Mouse (Mus musculus) stomach, postnatal 0 days (tissue): ENCODE data around the gene Pip4k2c. TPM values are rescaled to one million over a fixed set of nuclear protein-coding genes. Genes with fewer than 3 reads are reported as not detected.

Source experiments
- ATAC-seq: fragments of 200-750 bp; cut with Nextera tagmentation; 2 replicates; pipeline ENCODE4 v1.8.0; 2017; ENCODE audit not compliant: low FRiP score, low TSS enrichment
- DNase-seq: peaks from one replicate; pipeline ENCODE4 v3.0.0-alpha.2; 2016; ENCODE audit warnings: low spot score
- H3K27ac ChIP-seq: fragments of 300-500 bp; sonication (generic); replicated peaks from 2 replicates; pipeline ENCODE4 v1.5.1; 2014; ENCODE audit warnings: mild to moderate bottlenecking, control low read depth
- H3K27me3 ChIP-seq: fragments of 300-500 bp; sonication (generic); 2 replicates; pipeline ENCODE4 v1.6.1; 2014; ENCODE audit warnings: low read length; ENCODE audit not compliant: control insufficient read depth, insufficient read depth
- H3K36me3 ChIP-seq: fragments of 300-500 bp; sonication (generic); 2 replicates; pipeline ENCODE4 v1.6.1; 2014; ENCODE audit warnings: low read length, mixed read lengths; ENCODE audit not compliant: control insufficient read depth, insufficient read depth
- H3K4me1 ChIP-seq: fragments of 300-500 bp; sonication (generic); replicated peaks from 2 replicates; pipeline ENCODE4 v1.6.1; 2014; ENCODE audit warnings: antibody characterized with exemption; ENCODE audit not compliant: control insufficient read depth, insufficient read depth
- H3K4me2 ChIP-seq: fragments of 300-500 bp; sonication (generic); replicated peaks from 2 replicates; pipeline ENCODE4 v1.6.1; 2014; ENCODE audit warnings: low read depth, mild to moderate bottlenecking, control low read depth, moderate library complexity
- H3K4me3 ChIP-seq: fragments of 300-500 bp; sonication (generic); 2 replicates; pipeline ENCODE4 v1.5.1; 2014; ENCODE audit warnings: low read depth, low read length, control low read depth
- H3K9ac ChIP-seq: fragments of 300-500 bp; sonication (generic); 2 replicates; pipeline ENCODE4 v1.6.1; 2014; ENCODE audit warnings: mild to moderate bottlenecking, low read length, control low read depth, mixed read lengths
- H3K9me3 ChIP-seq: fragments of 300-500 bp; sonication (generic); 2 replicates; pipeline ENCODE4 v1.6.1; 2016; ENCODE audit warnings: low read length; ENCODE audit not compliant: control insufficient read depth
- CTCF ChIP-seq: IDR thresholded peaks from 2 replicates; pipeline ENCODE4 v1.5.1; 2016; ENCODE audit warnings: antibody characterized with exemption, low read depth, mild to moderate bottlenecking, moderate library complexity
- EP300 ChIP-seq: optimal IDR thresholded peaks from 2 replicates; pipeline ENCODE3; 2016; ENCODE audit warnings: antibody characterized with exemption
- WGBS: fragments of 180-500 bp; shearing (Covaris S2); extraction: QIAGEN DNeasy Blood & Tissue Kit; methylation state at CpG from one replicate; pipeline ENCODE4 v1.1.7; 2014; 5-methylcytosine and 5-hydroxymethylcytosine counted together
- polyA plus RNA-seq: library from polyadenylated mRNA; unstranded; fragments of >200 nt; fragmentation: Nextera tagmentation; extraction: Ambion mirVana; gene quantifications from 2 replicates; pipeline ENCODE4 v1.2.1, GENCODE M21; 2015

Gene Pip4k2c
- polyA plus RNA-seq, 1 experiment from 2014 or later, result 23.2 TPM

DNA sequence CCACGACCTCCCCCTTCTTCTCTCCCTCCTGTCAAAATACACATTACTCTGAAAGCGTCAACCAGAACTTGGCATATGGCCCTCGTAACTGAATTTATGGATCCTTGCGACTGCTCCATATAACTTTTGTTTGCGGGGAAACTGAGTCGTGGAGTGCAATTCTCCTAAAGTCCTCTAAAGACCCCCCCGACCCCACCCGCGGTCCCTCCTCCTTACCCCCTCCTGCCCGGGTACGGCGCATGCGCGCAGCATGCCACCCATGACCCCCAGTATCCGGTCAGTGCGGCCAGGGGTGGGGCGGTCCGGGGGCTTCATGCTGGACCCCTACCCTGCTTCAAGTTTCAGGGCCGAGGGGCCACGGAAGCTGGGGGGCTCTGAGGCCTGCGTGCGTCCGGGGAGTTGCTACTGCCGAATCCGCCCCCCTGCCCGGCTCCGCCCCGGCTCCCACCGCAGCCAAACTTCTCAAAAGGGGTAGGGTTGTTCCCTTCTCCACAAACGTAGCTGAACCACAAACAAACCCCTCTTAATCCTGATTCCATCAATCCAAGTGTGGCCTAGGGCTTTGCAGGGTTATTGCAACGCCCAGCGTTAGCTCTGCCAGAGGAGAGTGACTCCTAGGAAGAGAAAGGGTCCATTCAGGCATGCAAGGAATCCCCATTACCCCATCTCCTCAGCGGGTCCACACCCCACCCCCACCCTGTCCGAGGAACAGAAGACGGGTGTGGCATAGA, 21.6 kb downstream of the Pip4k2c start, which contains the start of gene Arhgef25:
Gene Arhgef25, minus strand, starts transcription at position 433 of the 731 bp plus-strand sequence.
- H3K4me1 ChIP-seq, result no peaks in the 10 kb centered on the region; the same call in 1 of the 2 replicates
- no peaks in the 10 kb centered on the region for H3K27me3 ChIP-seq
- H3K9ac ChIP-seq, result peak within 1 kb of the TSS; percentile 75
- H3K36me3 ChIP-seq, result peaks cover 2% of the 10 kb centered on the region; the same call in 1 of the 2 replicates
- peak within 1 kb of the TSS; percentile 88 for H3K4me2 ChIP-seq
- peak within 1 kb of the TSS; percentile 59 for H3K4me3 ChIP-seq
- ATAC-seq, result peak; percentile 51
- WGBS, result 4% methylated on average over 31 of the region's 35 CpGs
- peak; percentile 43 for DNase-seq
- peak within 1 kb of the TSS; percentile 93 for H3K27ac ChIP-seq
- H3K9me3 ChIP-seq, result no peaks in the 10 kb centered on the region
- TF ChIP-seq CTCF (no peak), EP300 (no peak)

DNA sequence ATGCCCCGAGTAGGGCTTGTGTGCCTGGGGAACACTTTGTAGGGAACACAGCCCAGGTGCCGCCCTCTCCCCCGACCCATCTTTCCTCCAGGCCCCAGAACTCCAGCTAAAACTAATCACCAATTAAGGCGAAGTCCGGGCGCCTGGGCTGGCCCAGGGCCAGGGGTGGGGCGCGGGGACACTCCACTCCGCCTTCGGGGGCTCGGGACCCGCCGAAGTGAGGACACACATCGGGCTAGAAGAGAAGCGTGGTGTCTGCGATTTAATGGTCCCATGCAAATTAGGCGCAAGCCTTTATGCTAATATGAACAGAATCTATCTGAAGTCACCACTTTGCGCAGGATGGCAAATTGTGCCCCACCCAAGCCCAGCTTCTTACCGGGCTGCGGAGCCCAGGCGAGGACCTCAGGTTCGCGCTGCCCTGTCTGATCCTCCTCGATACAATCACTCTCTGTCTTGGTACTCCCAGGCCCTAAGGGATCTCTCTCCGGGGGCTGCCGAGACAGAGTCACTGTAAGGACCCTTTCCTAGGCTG, 22.2 kb downstream of the Pip4k2c start:
- Histone ChIP-seq H3K9me3 (no peaks in the 10 kb centered on the region), H3K4me3 (peak overlapping the region; percentile 59), H3K36me3 (peaks cover 2% of the 10 kb centered on the region; the same call in 1 of the 2 replicates), H3K9ac (peak overlapping the region; percentile 75), H3K27ac (peak overlapping the region; percentile 93), H3K4me1 (no peaks in the 10 kb centered on the region; the same call in 1 of the 2 replicates), H3K27me3 (no peaks in the 10 kb centered on the region), H3K4me2 (peak overlapping the region; percentile 88)
- WGBS, result under 1% methylated on average over 26 of the region's 26 CpGs
- ATAC-seq, result no peak; the same call in 1 of the 2 replicates
- no peak for DNase-seq
- TF ChIP-seq CTCF (no peak), EP300 (no peak)

DNA sequence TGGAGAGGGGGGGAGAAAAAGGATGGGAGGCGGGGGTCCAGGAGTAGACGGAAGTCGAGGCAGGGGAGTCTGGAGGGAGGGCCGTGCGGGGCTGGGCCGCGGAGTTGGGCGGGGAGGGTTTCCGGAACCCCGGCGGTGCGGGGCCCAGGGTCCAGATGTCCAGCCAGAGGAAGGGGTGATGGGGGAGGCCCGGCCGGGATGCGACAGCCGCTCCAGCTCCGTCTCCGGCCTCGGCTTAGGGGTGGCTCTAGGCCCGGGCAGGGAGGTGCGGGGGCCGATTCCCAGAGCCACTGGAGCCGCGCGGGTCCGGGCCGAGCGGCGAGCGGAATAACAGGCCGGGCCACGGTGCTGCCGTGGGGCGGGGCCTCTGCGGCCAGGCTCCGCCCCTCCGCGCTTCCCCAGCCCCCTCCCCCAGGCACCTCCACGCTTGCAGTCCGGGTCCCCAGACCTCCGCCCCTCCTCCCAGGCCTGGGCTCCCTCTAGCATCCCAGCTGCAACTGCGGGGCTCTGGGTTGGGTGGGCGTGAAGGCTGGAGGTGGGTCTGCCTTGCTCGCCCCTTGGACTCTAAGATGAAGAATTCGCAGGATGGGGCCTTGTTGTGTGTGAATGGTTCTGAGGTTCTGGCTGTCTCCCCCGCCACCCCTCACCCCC, 22.8 kb downstream of the Pip4k2c start:
- ATAC-seq, result peak; percentile 68
- under 1% methylated on average over 26 of the region's 46 CpGs for WGBS
- no peaks in the 10 kb centered on the region for H3K27me3 ChIP-seq
- no peaks in the 10 kb centered on the region for H3K9me3 ChIP-seq
- DNase-seq, result peak; percentile 50
- no peaks in the 10 kb centered on the region; the same call in 1 of the 2 replicates for H3K4me1 ChIP-seq
- H3K9ac ChIP-seq, result peak overlapping the region; percentile 75
- H3K4me3 ChIP-seq, result peak overlapping the region; percentile 59
- peaks cover 2% of the 10 kb centered on the region; the same call in 1 of the 2 replicates for H3K36me3 ChIP-seq
- H3K27ac ChIP-seq, result peak overlapping the region; percentile 93
- H3K4me2 ChIP-seq, result peak overlapping the region; percentile 88
- TF ChIP-seq EP300, result no peak
- TF ChIP-seq CTCF, result no peak

DNA sequence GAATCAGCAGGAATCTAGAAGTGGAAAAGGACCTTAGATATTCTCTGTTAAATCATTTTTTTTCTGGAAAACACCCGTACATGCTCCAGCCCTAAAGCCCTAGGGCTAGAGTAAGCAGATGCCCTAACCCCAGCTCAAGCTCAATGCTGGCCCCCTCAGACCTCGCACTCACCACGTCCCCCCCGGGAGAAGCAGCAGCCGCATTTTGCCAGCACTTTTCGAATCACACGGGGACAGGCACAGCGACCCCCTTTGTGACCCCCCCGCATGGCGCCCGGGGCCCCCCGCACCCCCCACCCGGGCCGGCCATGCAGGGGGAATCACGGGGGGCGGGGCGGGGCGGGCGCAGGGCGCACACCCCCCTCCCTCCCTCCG, 23.3 kb downstream of the Pip4k2c start:
- ATAC-seq, result no peak
- 1% methylated on average over 17 of the region's 21 CpGs for WGBS
- H3K4me1 ChIP-seq, result no peaks in the 10 kb centered on the region; the same call in 1 of the 2 replicates

DNA sequence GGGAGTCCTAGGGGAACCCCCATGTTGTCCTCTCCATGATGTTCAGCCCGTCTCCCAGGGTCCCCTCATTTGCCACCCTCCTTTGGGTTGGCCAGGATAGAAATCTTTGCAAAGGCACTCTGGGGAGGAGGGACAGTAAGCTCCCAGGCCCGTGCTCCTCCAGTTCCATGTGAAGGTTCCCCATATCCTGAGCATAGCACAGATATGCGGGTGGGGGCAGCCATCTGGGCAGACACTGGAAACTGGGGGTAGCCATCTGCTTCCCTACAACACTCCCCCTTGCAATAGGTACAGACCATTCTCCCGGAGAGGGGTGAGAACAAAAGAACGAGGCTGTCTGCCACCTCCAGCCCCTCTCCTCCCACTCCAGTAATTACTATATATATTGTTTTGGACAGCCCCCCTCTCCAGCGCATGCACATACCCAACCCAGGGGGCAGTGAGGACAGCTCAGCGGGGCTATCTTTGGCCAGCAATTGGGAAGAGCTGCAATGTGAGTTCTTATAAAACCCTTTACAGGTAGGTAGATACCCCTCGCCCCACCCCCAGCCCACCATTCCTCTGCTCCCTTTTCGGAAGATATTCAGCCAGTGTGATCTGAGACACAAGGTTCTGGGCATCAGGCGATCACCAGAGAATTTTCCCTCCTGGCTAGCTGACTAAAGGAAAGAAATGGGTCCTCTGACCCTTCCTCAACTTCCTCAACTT, 23.9 kb downstream of the Pip4k2c start:
- no peak overlapping the region for H3K27ac ChIP-seq
- H3K4me3 ChIP-seq, result peak overlapping the region; percentile 59; the same call in 1 of the 2 replicates
- no peak for ATAC-seq
- H3K9me3 ChIP-seq, result no peaks in the 10 kb centered on the region
- H3K36me3 ChIP-seq, result peaks cover 7% of the 10 kb centered on the region; the same call in 1 of the 2 replicates
- 0 out of 2 replicates have a peak overlapping the region, but pooled peaks have one; percentile 75 for H3K9ac ChIP-seq
- no peaks in the 10 kb centered on the region for H3K27me3 ChIP-seq
- 60% methylated on average over 10 of the region's 10 CpGs for WGBS
- no peak for DNase-seq
- peak overlapping the region; percentile 88 for H3K4me2 ChIP-seq
- no peaks in the 10 kb centered on the region; the same call in 1 of the 2 replicates for H3K4me1 ChIP-seq
- no peak for TF ChIP-seq CTCF

More for the DNA sequence above, 23.3 kb downstream of the Pip4k2c start:
- DNase-seq, result no peak
- H3K9me3 ChIP-seq, result no peaks in the 10 kb centered on the region
- peak overlapping the region; percentile 59 for H3K4me3 ChIP-seq
- TF ChIP-seq EP300, result no peak
- TF ChIP-seq CTCF, result no peak
- peaks cover 5% of the 10 kb centered on the region; the same call in 1 of the 2 replicates for H3K36me3 ChIP-seq
- H3K9ac ChIP-seq, result peak overlapping the region; percentile 75
- peak overlapping the region; percentile 88 for H3K4me2 ChIP-seq
- H3K27me3 ChIP-seq, result no peaks in the 10 kb centered on the region
- peak overlapping the region; percentile 93 for H3K27ac ChIP-seq
